Mouse (Mus musculus) liver, postnatal 0 days (tissue): ENCODE measurements around the gene Sdccag8.

ENCODE experiments used
- CTCF ChIP-seq: sonication (generic); IDR thresholded peaks from 2 replicates; pipeline ENCODE4 v1.5.1; 2016; ENCODE audit warnings: antibody characterized with exemption, low read depth
- EP300 ChIP-seq: IDR thresholded peaks from 2 replicates; pipeline ENCODE4 v1.6.1; 2016; ENCODE audit warnings: antibody characterized with exemption, low read depth, mild to moderate bottlenecking

- TF ChIP-seq CTCF (no peak), EP300 (no peak)
Measured at GRCm38 (mm10) chr1:176814591-176815062, at the start of gene Sdccag8.
